In the genomic region with DNA sequence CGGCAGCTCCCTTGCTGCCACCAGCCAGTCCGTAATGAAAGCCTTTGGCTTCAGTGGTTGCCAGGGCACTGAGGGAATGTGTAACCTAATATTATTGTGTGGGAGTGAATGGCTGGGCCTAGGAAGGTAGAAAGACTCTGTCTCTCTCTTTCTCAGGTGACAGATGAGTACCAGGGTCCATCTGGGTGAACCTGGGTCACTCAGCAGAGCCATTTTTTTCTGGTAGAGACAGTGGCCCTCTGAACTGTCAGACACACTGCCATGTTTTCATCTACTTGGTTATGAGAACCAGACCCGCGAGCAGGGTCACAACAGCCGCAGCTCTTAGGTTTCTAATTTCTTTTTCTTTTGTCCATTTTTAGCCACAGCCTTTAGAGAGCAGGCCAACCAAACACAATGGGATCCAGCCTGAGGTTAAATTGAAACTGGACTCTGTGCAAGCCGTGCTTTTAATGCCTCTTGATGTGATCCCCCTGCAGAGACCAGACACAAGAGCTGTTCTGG, we compare ENCODE assay signal across 11 mouse cellular contexts.
DNase-seq lines count a peak whose midpoint lies in the region; ATAC-seq and TF ChIP-seq lines count a peak whose summit lies in the region.
"Had no signal": no experiment of that assay in that cellular context is flagged by ENCODE, and none has a peak within 500 bp of the region (broad histone marks: within the 10 kb centered on the region; RNA-seq: fewer than 3 reads in every experiment).

No protein-coding gene starts in this region.

- 0 out of 2 replicates have a peak overlapping the region, but pooled peaks have one; percentile 8 for H3K4me2 ChIP-seq in forebrain, embryonic 12.5 days
- H3K4me2 ChIP-seq in kidney, postnatal 0 days (ENCODE audit: low read length) = no peak overlapping the region
- H3K4me2 ChIP-seq in midbrain, postnatal 0 days (ENCODE audit: low read depth, low read length, poor library complexity, severe bottlenecking) = no peak overlapping the region

- 3% methylated on average over 6 of the region's 6 CpGs for WGBS in forebrain, embryonic 12.5 days
- WGBS in kidney, postnatal 0 days = 27% methylated on average over 6 of the region's 6 CpGs
- WGBS in midbrain, postnatal 0 days = 16% methylated on average over 6 of the region's 6 CpGs

- peak; percentile 16 for DNase-seq in gastrocnemius, postnatal 10 days
- DNase-seq in gastrocnemius, postnatal 36 days = no peak
- peak; percentile 88 for DNase-seq in kidney, postnatal 0 days (ENCODE audit: low spot score)
- DNase-seq in midbrain, postnatal 0 days (ENCODE audit: low spot score) = peak; percentile 21
- no peak for DNase-seq in layer of hippocampus, postnatal 36 days
- no peak for DNase-seq in B cell, adult 2 months
- no peak for DNase-seq in adrenal gland, postnatal 10 days
- DNase-seq: thymus, adult 18-20 months had no signal

- H3K9ac ChIP-seq in forebrain, embryonic 12.5 days = 0 out of 2 replicates have a peak overlapping the region, but pooled peaks have one; percentile 29
- H3K9ac ChIP-seq in kidney, postnatal 0 days (ENCODE audit: low read depth, low read length) = no peak overlapping the region
- H3K9ac ChIP-seq in midbrain, postnatal 0 days (replicated peaks; ENCODE audit: low read length, poor library complexity, severe bottlenecking) = no peak overlapping the region

- no peak overlapping the region for H3K4me3 ChIP-seq in forebrain, embryonic 12.5 days (replicated peaks)
- no peak overlapping the region for H3K4me3 ChIP-seq in kidney, postnatal 0 days (replicated peaks; ENCODE audit: low read depth, low read length)
- H3K4me3 ChIP-seq in midbrain, postnatal 0 days (ENCODE audit: low read depth, low read length) = no peak overlapping the region
- H3K4me3 ChIP-seq: erythroblast, embryonic 14.5 days had no signal

- no peak for TF ChIP-seq CTCF in kidney, postnatal 0 days (IDR thresholded peaks at IDR 0.05; ENCODE audit: low read depth)
- no peak for TF ChIP-seq CTCF in midbrain, postnatal 0 days (IDR thresholded peaks at IDR 0.05)

- ATAC-seq in forebrain, embryonic 12.5 days (ENCODE audit: low FRiP score) = no peak
- ATAC-seq in kidney, postnatal 0 days (replicated peaks; ENCODE audit: low FRiP score, low read depth) = peak; percentile 84
- ATAC-seq in midbrain, postnatal 0 days (ENCODE audit: low FRiP score) = no peak

- intact Hi-C loops in gastrocnemius, postnatal 36 days (cut with DNase I) = no loop called here

- H3K36me3 ChIP-seq in forebrain, embryonic 12.5 days (replicated peaks) = no peaks in the 10 kb centered on the region
- no peaks in the 10 kb centered on the region for H3K36me3 ChIP-seq in kidney, postnatal 0 days (ENCODE audit: insufficient read depth, low read length)
- H3K36me3 ChIP-seq in midbrain, postnatal 0 days (ENCODE audit: insufficient read depth, low read length) = no peaks in the 10 kb centered on the region

- no peaks in the 10 kb centered on the region for H3K27me3 ChIP-seq in forebrain, embryonic 12.5 days
- H3K27me3 ChIP-seq in kidney, postnatal 0 days (ENCODE audit: insufficient read depth, low read length) = no peaks in the 10 kb centered on the region
- H3K27me3 ChIP-seq in midbrain, postnatal 0 days (ENCODE audit: insufficient read depth, low read length) = no peaks in the 10 kb centered on the region

- peak overlapping the region; percentile 69; the same call in 1 of the 2 replicates for H3K27ac ChIP-seq in forebrain, embryonic 12.5 days
- H3K27ac ChIP-seq in kidney, postnatal 0 days = peak overlapping the region; percentile 79
- peak overlapping the region; percentile 47; the same call in 1 of the 2 replicates for H3K27ac ChIP-seq in midbrain, postnatal 0 days (ENCODE audit: low read depth, low read length)
- H3K27ac ChIP-seq: macrophage had no signal

- H3K9me3 ChIP-seq in forebrain, embryonic 12.5 days = no peaks in the 10 kb centered on the region
- H3K9me3 ChIP-seq in kidney, postnatal 0 days (replicated peaks; ENCODE audit: low read length) = no peaks in the 10 kb centered on the region
- H3K9me3 ChIP-seq in midbrain, postnatal 0 days (ENCODE audit: low read length) = no peaks in the 10 kb centered on the region

- H3K4me1 ChIP-seq in forebrain, embryonic 12.5 days = peaks cover 11% of the 10 kb centered on the region
- H3K4me1 ChIP-seq in kidney, postnatal 0 days (replicated peaks; ENCODE audit: insufficient read depth, low read length) = no peaks in the 10 kb centered on the region
- no peaks in the 10 kb centered on the region for H3K4me1 ChIP-seq in midbrain, postnatal 0 days (ENCODE audit: insufficient read depth, low read length)

Comparison
In these comparisons a context has a peak if more than half of its experiments do, and no peak if none do; other contexts are left out.
1. DNase-seq: peak in gastrocnemius, postnatal 10 days (single experiment), kidney, postnatal 0 days (single experiment) and midbrain, postnatal 0 days (single experiment); none in gastrocnemius, postnatal 36 days (0 of 2), layer of hippocampus, postnatal 36 days (0 of 2), B cell, adult 2 months (0 of 2) and adrenal gland, postnatal 10 days (single experiment).
2. Peak in every context shown above with its lines, with median percentiles within 50 percentile points of each other: H3K27ac ChIP-seq.